Mouse (Mus musculus): Measurements from ENCODE around the gene Lrig1.
A peak's percentile ranks its signal among the peaks of the same experiment; 100 is the strongest.

Gene Lrig1

GRCm38 (mm10) chr6:94700067-94700491 lies at the start of gene Lrig1:
Gene Lrig1, minus strand, starts transcription at chr6:94700158.
- DNase-seq (ENCODE audit: low read depth, low spot score) = peak; percentile 64

- no peak for DNase-seq (ENCODE audit: low read depth, low spot score)
Measured at GRCm38 (mm10) chr6:94749626-94750025, 49.7 kb upstream of the Lrig1 start.

GRCm38 (mm10) chr6:94748361-94748760 lies 48.4 kb upstream of the Lrig1 start:
- DNase-seq (ENCODE audit: low read depth, low spot score) = no peak

- DNase-seq (ENCODE audit: low read depth, low spot score) = no peak
Measured at GRCm38 (mm10) chr6:94740117-94740729, 40.3 kb upstream of the Lrig1 start.

DNA sequence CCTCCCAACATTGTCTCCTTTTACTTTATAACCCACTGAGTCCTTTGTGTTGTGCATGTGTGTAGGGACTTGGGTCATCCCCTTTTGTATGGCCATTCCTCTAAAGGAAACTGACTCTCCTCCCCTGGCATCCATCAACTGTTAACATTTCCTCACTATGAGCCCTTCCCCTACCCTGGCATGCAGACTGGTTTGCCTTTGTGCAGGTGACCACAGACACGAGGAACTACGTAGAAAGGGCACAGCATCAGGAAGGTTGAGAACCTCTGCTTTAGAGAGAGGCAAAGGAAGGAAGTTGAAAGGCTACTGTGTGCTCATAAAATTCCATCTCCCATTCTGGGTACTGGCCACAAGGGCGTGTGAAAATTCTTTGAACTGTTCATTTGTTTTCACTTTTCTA lies 38.7 kb upstream of the Lrig1 start:
- DNase-seq (ENCODE audit: low read depth, low spot score) = no peak

DNA sequence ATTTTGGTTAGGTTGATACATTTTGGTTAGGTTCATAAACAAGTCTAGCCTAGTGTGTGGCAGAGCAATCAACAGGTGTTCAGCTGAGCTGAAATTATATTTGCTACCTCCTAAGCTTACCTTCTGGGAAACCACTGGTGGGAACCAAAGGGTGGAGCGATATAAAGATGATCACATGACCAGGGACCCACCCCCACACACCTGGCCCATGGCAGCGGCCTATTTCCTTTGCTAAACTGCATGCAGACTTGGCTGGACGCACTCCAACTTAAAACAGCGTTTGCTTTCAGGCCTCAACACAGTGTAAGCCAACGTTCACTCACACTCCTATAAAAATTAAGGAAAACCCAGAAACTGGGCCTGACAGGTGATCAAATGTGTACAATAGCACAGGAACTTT lies 33.9 kb upstream of the Lrig1 start:
- DNase-seq (ENCODE audit: low read depth, low spot score) = no peak

- DNase-seq (ENCODE audit: low read depth, low spot score) = no peak
Measured at GRCm38 (mm10) chr6:94729847-94730246, 29.9 kb upstream of the Lrig1 start.

- no peak for DNase-seq (ENCODE audit: low read depth, low spot score)
Measured at GRCm38 (mm10) chr6:94729132-94729531, 29.2 kb upstream of the Lrig1 start.

- no peak for DNase-seq (ENCODE audit: low read depth, low spot score)
Measured at GRCm38 (mm10) chr6:94724612-94725011, 24.7 kb upstream of the Lrig1 start.

DNA sequence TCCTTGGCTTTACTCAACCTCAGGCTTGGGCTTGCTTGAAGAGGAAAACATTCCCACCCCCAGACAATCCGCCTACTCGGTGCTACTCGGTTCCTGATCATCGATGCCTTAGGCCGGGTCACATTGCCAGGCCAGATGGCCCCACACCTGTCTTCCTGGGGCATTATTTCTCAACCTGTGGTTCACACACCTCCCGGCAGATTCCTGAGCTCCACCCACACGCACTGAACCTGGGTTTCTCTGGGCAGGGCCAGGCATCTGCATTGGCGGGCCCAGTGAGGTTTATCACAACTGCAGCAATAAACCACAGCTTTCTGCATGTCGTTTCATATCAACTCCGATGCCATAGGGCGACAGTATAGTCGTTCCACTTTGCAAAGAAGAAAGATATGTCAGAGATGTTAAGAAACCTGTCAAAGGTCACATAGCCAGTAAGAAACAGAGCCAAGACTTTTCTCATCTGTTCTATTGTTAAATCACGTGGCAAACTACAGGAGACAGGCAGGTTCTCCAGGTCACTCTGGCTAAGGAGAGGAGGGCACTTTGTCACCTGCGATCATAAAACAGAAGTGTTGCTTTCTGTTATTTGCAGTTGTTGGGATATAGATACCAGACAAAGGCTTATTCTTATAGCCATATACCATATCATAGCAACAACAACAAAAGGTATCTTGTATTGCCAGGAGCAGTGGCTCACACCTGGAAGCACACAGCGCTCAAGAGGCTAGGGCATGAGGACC lies 18.8 kb upstream of the Lrig1 start:
- DNase-seq (ENCODE audit: low read depth, low spot score) = no peak

- no peak for DNase-seq (ENCODE audit: low read depth, low spot score)
Measured at GRCm38 (mm10) chr6:94717705-94718489, 17.9 kb upstream of the Lrig1 start.

GRCm38 (mm10) chr6:94715645-94715940 lies 15.6 kb upstream of the Lrig1 start:
- no peak for DNase-seq (ENCODE audit: low read depth, low spot score)

DNA sequence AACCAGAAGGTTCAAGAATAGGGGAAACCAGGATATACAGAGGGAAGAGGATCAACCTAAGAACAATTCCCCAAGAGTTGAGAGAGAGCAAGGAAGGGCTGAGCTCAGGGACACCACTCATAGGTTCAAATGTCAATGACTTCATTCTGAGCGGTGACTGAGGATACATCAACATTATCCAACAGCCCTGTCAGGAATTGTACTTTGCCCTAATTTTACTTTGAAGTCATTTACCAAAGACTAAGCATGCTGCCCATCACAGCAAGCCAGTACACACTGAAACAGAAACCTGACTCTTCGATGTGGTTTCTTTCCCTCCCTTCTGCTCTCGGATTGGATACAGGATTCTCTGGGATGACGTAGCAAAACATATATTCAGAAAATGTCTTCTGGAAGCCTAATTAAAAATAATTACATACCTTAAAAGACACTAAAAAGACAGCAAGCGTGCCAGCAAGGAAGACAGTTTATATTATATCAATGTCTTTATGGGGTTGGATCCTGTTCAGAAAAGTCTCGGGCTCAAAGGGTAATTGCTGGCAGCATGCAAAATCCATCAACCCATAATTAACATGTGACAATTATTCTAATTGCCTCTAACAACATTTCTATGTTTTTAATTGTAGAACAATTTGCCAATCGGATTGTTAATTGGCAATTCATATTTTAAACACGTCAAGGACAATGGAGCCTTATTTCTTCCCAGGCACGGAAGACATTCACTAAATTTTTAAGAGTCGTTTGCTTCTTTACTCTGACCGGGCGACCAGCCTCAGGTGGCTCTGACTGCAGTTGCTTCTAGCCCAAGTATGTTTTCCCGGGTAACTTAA lies 15.1 kb upstream of the Lrig1 start:
- DNase-seq (ENCODE audit: low read depth, low spot score) = no peak

DNA sequence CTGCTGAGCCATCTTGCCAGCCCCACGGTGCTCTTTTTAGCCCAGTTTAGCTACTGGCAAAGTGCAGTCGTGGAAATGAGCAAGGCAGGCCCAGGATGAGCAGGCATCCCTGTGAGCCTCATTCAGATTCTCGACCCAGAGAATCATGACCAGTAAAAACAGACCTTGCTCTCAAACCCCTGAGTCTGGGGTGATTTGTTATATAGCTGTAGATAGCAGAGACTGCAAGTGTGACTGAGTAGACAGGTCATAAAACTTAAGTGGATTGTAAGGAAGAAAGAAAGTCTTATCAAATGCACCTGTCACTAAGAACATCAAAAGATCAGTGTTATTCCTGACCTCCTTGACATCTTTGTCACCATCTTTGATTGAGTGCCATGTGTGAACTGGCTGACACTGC lies 9.9 kb upstream of the Lrig1 start:
- no peak for DNase-seq (ENCODE audit: low read depth, low spot score)

DNA sequence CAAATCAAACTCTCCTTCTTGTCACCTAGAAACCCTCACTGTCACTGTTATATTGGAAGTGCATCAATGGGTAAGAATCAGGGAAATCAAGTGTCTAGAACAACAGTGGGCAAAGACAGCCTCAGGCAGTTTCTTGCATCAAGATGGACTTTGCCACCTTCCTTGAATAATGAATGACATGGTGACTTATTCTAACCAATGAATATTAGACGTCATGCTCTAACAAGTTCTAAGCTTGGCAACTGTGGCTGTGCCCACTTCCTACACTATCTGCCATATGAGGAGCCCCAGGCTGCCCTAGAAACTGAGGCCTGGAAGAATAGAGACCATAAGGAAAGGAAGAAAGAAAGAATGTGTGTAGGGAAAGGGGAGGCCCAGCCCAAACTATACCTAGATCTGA lies 9.2 kb upstream of the Lrig1 start:
- no peak for DNase-seq (ENCODE audit: low read depth, low spot score)

- DNase-seq (ENCODE audit: low read depth, low spot score) = no peak
Measured at GRCm38 (mm10) chr6:94707254-94707653, 7.3 kb upstream of the Lrig1 start.

DNA sequence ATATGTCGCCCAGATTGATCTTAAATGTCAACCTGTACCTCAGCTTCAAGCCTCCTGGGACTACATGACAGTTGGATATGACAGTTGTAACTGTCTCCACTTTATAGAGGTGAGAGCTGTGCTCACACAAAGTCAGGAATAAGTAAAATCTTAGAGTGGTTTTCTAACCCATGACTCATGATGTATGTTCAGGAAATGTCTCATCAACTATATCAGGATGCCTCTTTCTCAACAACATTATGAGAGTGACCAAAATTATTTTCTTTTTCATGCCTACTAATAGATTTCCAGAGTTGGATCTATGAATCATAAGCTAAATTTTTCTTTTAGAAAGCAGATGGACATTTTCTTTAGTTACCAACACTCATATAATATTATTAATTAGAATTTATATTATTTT lies 6.0 kb upstream of the Lrig1 start:
- DNase-seq (ENCODE audit: low read depth, low spot score) = no peak

GRCm38 (mm10) chr6:94702993-94703392 lies 3.0 kb upstream of the Lrig1 start:
- no peak for DNase-seq (ENCODE audit: low read depth, low spot score)

DNA sequence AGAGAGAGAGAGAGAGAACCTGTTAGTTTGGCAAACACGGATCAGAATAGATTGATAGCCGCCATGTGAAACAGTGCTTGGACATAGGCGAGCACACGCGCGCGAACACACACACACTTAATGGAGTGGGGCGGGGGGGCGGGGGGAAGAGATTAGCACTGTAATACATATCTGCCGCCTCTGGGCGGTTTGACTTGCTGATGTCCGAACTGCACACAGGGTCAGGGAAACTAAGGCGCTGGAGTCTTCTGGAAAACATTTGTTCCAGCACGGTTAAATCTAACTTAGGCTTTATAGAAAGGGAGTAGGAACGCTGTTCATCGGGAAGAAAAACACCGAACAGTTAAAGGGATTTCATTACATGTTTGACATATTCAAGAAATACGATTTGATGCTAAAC lies 1.1 kb upstream of the Lrig1 start:
- DNase-seq (ENCODE audit: low read depth, low spot score) = no peak

DNA sequence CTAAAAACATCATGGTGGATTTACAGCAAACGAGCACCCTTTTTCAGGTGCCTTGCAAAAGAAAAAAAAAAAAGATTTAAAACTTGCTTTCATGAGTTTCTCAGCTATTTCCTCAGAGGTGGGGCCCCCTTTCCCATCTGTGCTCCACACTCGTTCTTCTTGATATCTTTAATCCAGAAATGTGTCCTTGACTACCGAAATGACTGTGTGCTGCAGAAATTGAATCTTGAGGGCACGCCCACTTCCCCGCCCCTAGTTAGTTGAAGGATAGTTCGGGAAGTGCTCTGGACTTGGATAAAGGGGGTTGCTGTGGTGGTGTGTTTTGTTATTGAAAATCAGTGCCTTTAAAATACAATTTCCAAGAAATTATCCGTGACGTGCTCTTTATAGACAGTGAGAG lies 654 bp upstream of the Lrig1 start:
- peak; percentile 5 for DNase-seq (ENCODE audit: low read depth, low spot score)

GRCm38 (mm10) chr6:94699173-94699987 lies 578 bp downstream of the Lrig1 start:
- no peak for DNase-seq (ENCODE audit: low read depth, low spot score)

Measured in c-Kit-negative CD71-positive TER-119-positive erythroid progenitor cells, embryonic 14.5 days (primary cell).